Mouse (Mus musculus): ENCODE data around the gene Gtf2ird2. TPM values are rescaled to one million over a fixed set of nuclear protein-coding genes. Genes with fewer than 3 reads are reported as not detected.
A peak's percentile ranks its signal among the peaks of the same experiment; 100 is the strongest.

Gtf2ird2 gene
- polyA plus RNA-seq, 1 experiment from 2014 or later = 13.0 TPM

GRCm38 (mm10) chr5:134226946-134227345, 43.1 kb downstream of the Gtf2ird2 start:
- Histone ChIP-seq H3K27ac (no peak overlapping the region), H3K36me3 (no peaks in the 10 kb centered on the region), H3K27me3 (peaks cover 11% of the 10 kb centered on the region), H3K9me3 (no peaks in the 10 kb centered on the region), H3K9ac (0 out of 2 replicates have a peak overlapping the region, but pooled peaks have one; percentile 6), H3K4me3 (no peak overlapping the region), H3K4me1 (peaks cover 27% of the 10 kb centered on the region), H3K4me2 (no peak overlapping the region)
- no peak for ATAC-seq (ENCODE audit: insufficient number of reproducible peaks, insufficient read depth, low FRiP score, low TSS enrichment, low read depth)
- 68% methylated on average over 12 of the region's 12 CpGs for WGBS

DNA sequence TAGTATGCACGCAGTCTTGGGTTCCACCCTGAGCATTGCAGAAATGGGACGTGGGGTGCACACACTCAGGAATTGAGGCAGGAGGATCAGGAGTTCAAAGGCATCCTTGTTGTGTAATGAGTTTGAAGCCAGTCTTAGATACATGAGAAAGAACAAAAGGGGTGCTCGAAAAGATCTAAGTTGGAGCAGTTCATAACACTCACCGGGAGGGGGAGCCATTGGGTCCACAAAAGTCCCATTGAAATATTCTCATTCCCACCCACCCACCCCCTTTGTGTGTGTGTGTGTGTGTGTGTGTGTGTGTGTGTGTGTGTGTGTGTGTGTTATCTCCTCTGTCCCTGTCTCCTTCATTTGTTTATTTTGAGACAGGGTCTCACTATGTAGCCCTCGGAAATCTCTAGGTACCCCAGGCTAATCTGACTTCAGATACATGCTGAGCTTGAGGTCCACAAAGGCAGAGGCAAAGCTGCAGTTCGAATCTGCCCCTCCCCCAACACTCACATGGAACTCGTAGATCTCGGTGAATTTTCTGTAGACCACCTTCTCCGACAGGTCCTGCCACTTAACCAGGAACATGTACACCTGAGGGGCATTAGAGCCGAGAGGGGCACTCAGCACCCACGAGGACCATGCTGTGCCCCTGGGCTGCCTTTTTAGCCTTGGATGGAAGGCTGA, 43.9 kb downstream of the Gtf2ird2 start:
- 0 out of 2 replicates have a peak overlapping the region, but pooled peaks have one; percentile 6 for H3K9ac ChIP-seq
- peaks cover 29% of the 10 kb centered on the region for H3K4me1 ChIP-seq
- H3K36me3 ChIP-seq = no peaks in the 10 kb centered on the region
- H3K4me2 ChIP-seq = no peak overlapping the region
- ATAC-seq (ENCODE audit: insufficient number of reproducible peaks, insufficient read depth, low FRiP score, low TSS enrichment, low read depth) = no peak
- peaks cover 3% of the 10 kb centered on the region for H3K27me3 ChIP-seq
- H3K9me3 ChIP-seq = no peaks in the 10 kb centered on the region
- no peak overlapping the region for H3K27ac ChIP-seq
- no peak overlapping the region for H3K4me3 ChIP-seq
- 37% methylated on average over 11 of the region's 11 CpGs for WGBS

DNA sequence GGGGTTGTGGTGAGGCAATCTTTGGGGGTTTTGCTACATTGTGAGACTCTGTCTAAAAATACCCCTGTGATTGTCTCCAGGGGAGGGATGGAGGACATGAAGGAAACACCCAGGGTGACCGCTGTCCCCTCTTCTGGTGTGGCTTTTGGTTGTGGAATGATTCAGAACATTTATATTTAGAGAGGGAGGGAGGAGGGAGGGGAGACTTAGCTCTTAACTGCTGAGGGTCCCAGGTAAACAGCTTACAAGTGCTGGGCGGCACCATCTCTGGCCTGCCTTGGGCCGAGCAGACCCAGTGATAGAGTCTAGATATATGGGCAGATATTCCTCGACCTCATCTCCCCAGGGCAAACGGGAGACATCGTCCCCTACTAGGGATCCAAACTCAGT, 44.4 kb downstream of the Gtf2ird2 start:
- no peak for ATAC-seq (ENCODE audit: insufficient number of reproducible peaks, insufficient read depth, low FRiP score, low TSS enrichment, low read depth)
- peak overlapping the region; percentile 22; the same call in 1 of the 2 replicates for H3K27ac ChIP-seq

GRCm38 (mm10) chr5:134229391-134229790, 45.6 kb downstream of the Gtf2ird2 start, which contains the start of gene Ncf1:
Gene Ncf1 (minus strand): TSS chr5:134229625.
- Histone ChIP-seq H3K27me3 (no peaks in the 10 kb centered on the region), H3K9ac (no peak within 1 kb of the TSS), H3K36me3 (no peaks in the 10 kb centered on the region), H3K4me3 (no peak within 1 kb of the TSS), H3K4me1 (peaks cover 43% of the 10 kb centered on the region), H3K4me2 (no peak within 1 kb of the TSS), H3K27ac (peak within 1 kb of the TSS; percentile 22; the same call in 1 of the 2 replicates), H3K9me3 (no peaks in the 10 kb centered on the region)
- 83% methylated on average over 7 of the region's 7 CpGs for WGBS
- ATAC-seq (ENCODE audit: insufficient number of reproducible peaks, insufficient read depth, low FRiP score, low TSS enrichment, low read depth) = no peak

More for the DNA sequence above, 44.4 kb downstream of the Gtf2ird2 start:
- Histone ChIP-seq H3K36me3 (no peaks in the 10 kb centered on the region), H3K4me1 (peaks cover 32% of the 10 kb centered on the region), H3K27me3 (no peaks in the 10 kb centered on the region), H3K4me2 (no peak overlapping the region), H3K9me3 (no peaks in the 10 kb centered on the region), H3K9ac (no peak overlapping the region), H3K4me3 (no peak overlapping the region)
- 68% methylated on average over 6 of the region's 6 CpGs for WGBS

DNA sequence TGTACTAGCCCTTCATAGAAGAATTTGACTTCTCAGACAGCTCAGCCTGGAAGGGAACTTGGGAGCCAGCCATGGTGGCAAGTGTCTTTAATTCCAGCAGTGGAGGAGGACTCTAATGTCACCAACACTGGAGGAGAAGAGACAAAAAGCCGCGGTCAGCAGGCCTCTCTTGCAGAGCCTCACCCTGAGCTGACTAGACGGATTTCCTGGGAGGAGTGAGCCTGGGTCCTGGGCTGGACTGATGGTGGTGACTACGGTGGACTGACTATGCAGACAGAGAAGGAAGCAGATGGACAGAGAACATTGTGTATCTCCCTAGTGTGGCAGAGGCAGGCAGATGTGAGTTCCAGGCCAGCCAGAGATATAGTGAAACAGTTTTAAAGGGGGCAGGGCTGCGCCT, 47.6 kb downstream of the Gtf2ird2 start:
- peaks cover 54% of the 10 kb centered on the region for H3K4me1 ChIP-seq

GRCm38 (mm10) chr5:134232111-134232510, 48.3 kb downstream of the Gtf2ird2 start:
- no peak for ATAC-seq (ENCODE audit: insufficient number of reproducible peaks, insufficient read depth, low FRiP score, low TSS enrichment, low read depth)
- H3K4me2 ChIP-seq = no peak overlapping the region
- WGBS = 69% methylated on average over 6 of the region's 6 CpGs
- H3K27me3 ChIP-seq = no peaks in the 10 kb centered on the region
- H3K9me3 ChIP-seq = no peaks in the 10 kb centered on the region
- no peak overlapping the region for H3K4me3 ChIP-seq
- H3K36me3 ChIP-seq = peaks cover 16% of the 10 kb centered on the region
- H3K9ac ChIP-seq = no peak overlapping the region
- H3K27ac ChIP-seq = no peak overlapping the region
- H3K4me1 ChIP-seq = peaks cover 50% of the 10 kb centered on the region

More for the DNA sequence above, 47.6 kb downstream of the Gtf2ird2 start:
- Histone ChIP-seq H3K36me3 (peaks cover 9% of the 10 kb centered on the region), H3K4me3 (no peak overlapping the region), H3K27me3 (no peaks in the 10 kb centered on the region), H3K4me2 (no peak overlapping the region), H3K27ac (no peak overlapping the region), H3K9ac (no peak overlapping the region), H3K9me3 (no peaks in the 10 kb centered on the region)
- WGBS = 78% methylated on average over 5 of the region's 5 CpGs
- no peak for ATAC-seq (ENCODE audit: insufficient number of reproducible peaks, insufficient read depth, low FRiP score, low TSS enrichment, low read depth)

DNA sequence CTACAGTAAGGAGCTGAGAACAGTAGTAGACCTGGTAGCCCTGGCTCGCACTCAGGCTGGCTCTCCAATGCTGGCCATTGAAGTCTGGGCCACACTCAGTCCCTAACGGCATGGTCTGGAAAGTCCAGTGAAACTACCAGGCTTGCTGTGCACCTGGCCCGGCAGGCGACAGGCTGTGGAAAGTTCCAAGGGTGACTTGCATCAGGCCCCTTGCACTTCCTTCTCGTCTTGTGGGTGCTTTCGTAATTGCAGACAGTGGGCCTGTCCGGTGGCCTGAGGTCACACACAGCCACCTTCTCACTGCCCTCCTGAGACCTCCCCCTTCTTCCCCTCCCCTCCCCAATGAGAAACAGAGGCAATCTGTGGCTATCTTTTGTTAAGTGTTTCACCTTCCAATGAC, 48.7 kb downstream of the Gtf2ird2 start:
- H3K36me3 ChIP-seq = peaks cover 21% of the 10 kb centered on the region
- no peak overlapping the region for H3K27ac ChIP-seq
- WGBS = 35% methylated on average over 7 of the region's 7 CpGs
- no peak overlapping the region for H3K4me3 ChIP-seq
- H3K27me3 ChIP-seq = no peaks in the 10 kb centered on the region
- no peak for ATAC-seq (ENCODE audit: insufficient number of reproducible peaks, insufficient read depth, low FRiP score, low TSS enrichment, low read depth)
- H3K4me1 ChIP-seq = peaks cover 47% of the 10 kb centered on the region
- H3K9me3 ChIP-seq = no peaks in the 10 kb centered on the region
- H3K4me2 ChIP-seq = no peak overlapping the region
- H3K9ac ChIP-seq = no peak overlapping the region

DNA sequence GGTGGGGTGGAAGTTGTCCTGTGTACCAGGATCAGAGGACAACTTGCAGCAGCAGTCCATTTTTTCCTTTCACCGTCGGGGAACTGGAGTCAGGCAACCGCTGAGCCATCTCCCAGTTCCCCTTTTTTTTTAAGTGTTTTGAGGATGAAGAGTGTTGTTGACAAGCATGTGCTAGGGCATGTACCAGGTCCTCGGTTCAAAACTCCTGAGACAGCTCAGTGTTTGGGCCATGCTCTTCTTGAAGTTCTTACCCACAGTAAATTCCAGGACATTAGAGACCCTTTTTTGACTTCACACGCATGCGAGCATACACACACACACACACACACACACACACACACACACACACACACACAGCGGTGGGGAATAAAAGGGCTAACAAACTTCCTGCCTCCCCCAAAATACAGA, 49.4 kb downstream of the Gtf2ird2 start:
- Histone ChIP-seq H3K36me3 (peaks cover 27% of the 10 kb centered on the region), H3K4me3 (no peak overlapping the region), H3K4me1 (peaks cover 43% of the 10 kb centered on the region), H3K27me3 (no peaks in the 10 kb centered on the region), H3K4me2 (no peak overlapping the region), H3K9ac (no peak overlapping the region), H3K27ac (peak overlapping the region; percentile 95; the same call in 1 of the 2 replicates), H3K9me3 (no peaks in the 10 kb centered on the region)
- ATAC-seq (ENCODE audit: insufficient number of reproducible peaks, insufficient read depth, low FRiP score, low TSS enrichment, low read depth) = no peak
- WGBS = 45% methylated on average over 7 of the region's 7 CpGs

DNA sequence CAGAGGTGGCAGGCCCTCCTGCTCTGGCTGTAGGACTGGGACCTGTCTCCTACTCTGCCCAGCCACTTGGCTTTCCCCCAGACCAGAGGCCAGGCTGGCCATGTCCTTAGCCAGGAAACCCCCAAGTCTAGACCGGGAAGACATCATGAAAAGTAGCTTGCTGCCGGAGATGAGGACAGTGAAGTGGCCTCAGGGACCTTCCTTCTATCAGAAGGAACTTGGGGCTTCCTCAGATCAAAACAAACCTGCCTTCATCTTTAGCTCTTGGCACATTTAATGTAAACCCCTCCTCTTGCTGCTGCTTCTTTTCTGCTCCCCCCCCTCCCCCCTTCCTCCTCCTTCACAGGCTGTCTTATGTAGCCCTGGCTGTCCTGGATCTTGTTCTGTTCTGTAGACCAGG, 50.4 kb downstream of the Gtf2ird2 start:
- Histone ChIP-seq H3K36me3 (peaks cover 37% of the 10 kb centered on the region), H3K9me3 (no peaks in the 10 kb centered on the region), H3K27me3 (no peaks in the 10 kb centered on the region), H3K4me2 (no peak overlapping the region), H3K9ac (peak overlapping the region; percentile 36; the same call in 1 of the 2 replicates), H3K4me1 (peaks cover 43% of the 10 kb centered on the region), H3K4me3 (no peak overlapping the region), H3K27ac (peak overlapping the region; percentile 95)
- 56% methylated on average over 2 of the region's 2 CpGs for WGBS
- ATAC-seq (ENCODE audit: insufficient number of reproducible peaks, insufficient read depth, low FRiP score, low TSS enrichment, low read depth) = no peak

DNA sequence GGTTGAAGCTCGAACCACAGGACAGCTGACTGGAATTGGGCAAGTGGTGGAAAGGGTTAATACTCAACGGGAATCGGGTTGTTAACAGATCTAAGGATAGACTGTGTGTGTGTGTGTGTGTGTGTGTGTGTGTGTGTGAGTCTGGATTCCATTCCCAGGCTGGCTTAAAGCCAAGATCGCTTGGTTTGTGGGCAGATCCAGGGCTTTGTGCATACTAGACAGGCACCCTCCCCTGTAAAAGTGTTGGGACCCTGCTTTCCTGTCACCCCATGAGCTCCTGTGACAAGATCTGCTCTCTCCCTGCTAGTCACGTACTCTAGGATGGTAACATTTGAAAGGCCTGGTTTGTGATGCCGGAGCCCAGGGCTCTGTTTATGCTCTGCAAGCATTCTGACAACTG, 51.3 kb downstream of the Gtf2ird2 start:
- peak; percentile 23; the same call in 1 of the 2 replicates for ATAC-seq (ENCODE audit: insufficient number of reproducible peaks, insufficient read depth, low FRiP score, low TSS enrichment, low read depth)
- 19% methylated on average over 6 of the region's 6 CpGs for WGBS
- peak overlapping the region; percentile 51 for H3K9ac ChIP-seq

GRCm38 (mm10) chr5:134236241-134236640, 52.4 kb downstream of the Gtf2ird2 start:
- Histone ChIP-seq H3K9ac (no peak overlapping the region), H3K9me3 (no peaks in the 10 kb centered on the region), H3K36me3 (peaks cover 57% of the 10 kb centered on the region), H3K4me2 (no peak overlapping the region), H3K27ac (peak overlapping the region; percentile 95), H3K27me3 (no peaks in the 10 kb centered on the region), H3K4me3 (no peak overlapping the region), H3K4me1 (peaks cover 43% of the 10 kb centered on the region)
- ATAC-seq (ENCODE audit: insufficient number of reproducible peaks, insufficient read depth, low FRiP score, low TSS enrichment, low read depth) = no peak
- 92% methylated on average over 3 of the region's 3 CpGs for WGBS

More for the DNA sequence above, 51.3 kb downstream of the Gtf2ird2 start:
- H3K4me3 ChIP-seq = no peak overlapping the region
- H3K9me3 ChIP-seq = no peaks in the 10 kb centered on the region
- H3K4me2 ChIP-seq = 0 out of 2 replicates have a peak overlapping the region, but pooled peaks have one; percentile 18
- H3K27ac ChIP-seq = peak overlapping the region; percentile 95
- H3K36me3 ChIP-seq = peaks cover 46% of the 10 kb centered on the region
- H3K4me1 ChIP-seq = peaks cover 43% of the 10 kb centered on the region
- H3K27me3 ChIP-seq = no peaks in the 10 kb centered on the region

- no peak overlapping the region for H3K9ac ChIP-seq
- ATAC-seq (ENCODE audit: insufficient number of reproducible peaks, insufficient read depth, low FRiP score, low TSS enrichment, low read depth) = no peak
- H3K27ac ChIP-seq = 0 out of 2 replicates have a peak overlapping the region, but pooled peaks have one; percentile 95
- no peaks in the 10 kb centered on the region for H3K9me3 ChIP-seq
- no peak overlapping the region for H3K4me2 ChIP-seq
- H3K36me3 ChIP-seq = peaks cover 63% of the 10 kb centered on the region
- WGBS = 85% methylated on average over 6 of the region's 6 CpGs
- no peaks in the 10 kb centered on the region for H3K27me3 ChIP-seq
- no peak overlapping the region for H3K4me3 ChIP-seq
- peaks cover 43% of the 10 kb centered on the region for H3K4me1 ChIP-seq
Observed at GRCm38 (mm10) chr5:134236796-134237195, 53.0 kb downstream of the Gtf2ird2 start.
